Mouse (Mus musculus): ENCODE data around the gene Mettl11b.
"Not testable (repeated sequence)": the region's sequence is repeated elsewhere in the genome, so short reads cannot be mapped to it uniquely, and the experiment has no call there.

The Mettl11b gene

GRCm38 (mm10) chr1:163725106-163725759, at the start of gene Mettl11b:
Gene Mettl11b (minus strand): TSS chr1:163725232.
- in situ Hi-C loops (cut with MboI, MseI), result no loop called here

DNA sequence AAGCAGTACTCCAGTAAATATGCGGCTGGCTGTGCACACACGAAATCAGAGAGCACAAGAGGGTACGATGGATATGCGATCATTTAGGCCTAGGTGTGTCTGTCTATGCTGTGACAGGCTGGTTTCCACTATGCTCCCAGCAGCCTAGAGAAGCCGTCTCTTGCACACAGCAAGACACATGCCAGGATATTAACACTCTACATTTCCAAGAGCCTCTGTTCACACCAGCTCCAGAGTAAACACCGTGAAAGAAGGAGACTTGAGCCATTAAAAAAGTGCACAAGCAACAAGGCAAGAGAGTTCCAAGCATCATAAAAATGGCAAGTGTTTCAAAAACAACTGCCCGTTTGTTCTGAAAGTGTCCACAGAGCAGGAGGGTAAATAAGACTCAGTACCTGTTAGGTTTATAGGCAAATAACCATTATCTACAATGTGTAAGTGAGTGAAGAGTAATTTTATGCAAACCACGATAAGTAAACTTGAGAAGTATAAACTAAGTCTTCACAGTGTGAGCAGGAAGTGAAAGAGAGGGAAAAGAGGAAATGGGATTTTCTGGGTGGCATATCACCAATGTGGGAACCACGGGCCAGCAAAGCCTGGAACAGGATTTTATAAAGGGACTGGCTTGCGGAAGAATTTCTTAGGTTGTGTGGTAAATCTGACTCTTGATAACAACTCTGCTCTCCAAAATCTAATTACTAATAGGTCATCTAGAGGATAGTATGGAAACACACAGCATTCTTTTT, 32.6 kb upstream of the Mettl11b start:
- in situ Hi-C loops (cut with MboI, MseI), result no loop called here

DNA sequence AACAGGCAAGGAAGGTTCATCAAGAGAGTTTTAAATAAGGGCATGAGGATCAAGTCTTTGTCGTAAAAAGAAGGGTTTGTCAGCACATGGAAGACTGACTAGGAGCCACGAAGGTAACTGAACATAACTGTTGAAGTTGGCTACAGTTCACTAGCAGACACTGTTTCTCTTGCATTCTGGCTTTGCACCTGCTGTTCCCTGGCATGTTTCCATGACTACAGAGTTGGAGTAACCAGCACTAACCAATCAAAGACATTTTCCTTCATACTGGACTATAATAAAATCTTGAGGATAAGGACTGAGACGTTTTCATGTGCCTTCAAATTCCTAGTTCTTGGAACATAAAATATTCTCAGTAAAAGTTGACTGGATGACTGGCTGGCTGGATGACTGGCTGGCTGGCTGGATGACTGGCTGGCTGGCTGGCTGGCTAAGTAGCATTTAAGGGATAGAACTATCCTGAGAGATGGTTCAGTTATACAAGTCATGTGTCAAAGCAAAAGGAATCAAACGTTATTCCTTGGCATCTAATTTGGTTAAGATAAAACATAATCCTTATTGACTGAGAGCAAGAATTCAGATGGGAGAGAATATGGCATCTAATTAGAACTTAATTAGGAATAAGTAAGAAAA, 26.4 kb upstream of the Mettl11b start:
- in situ Hi-C loops (cut with MboI, MseI), result no loop called here

DNA sequence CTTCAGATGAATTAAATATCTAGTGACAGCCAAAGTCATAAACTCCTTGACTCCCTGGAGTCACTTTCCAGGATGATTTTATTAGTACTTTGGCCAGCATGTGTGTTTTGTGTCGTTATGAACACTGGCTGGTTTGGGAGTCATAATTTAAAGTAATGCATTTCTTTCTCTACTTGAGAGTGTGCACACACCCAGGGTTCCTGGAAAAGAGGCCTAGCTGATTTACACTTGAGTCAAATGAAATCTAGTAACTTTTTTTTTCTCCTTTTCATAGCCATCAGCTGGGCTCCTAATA, 12.2 kb upstream of the Mettl11b start:
- in situ Hi-C loops (cut with MboI, MseI), result no loop called here

DNA sequence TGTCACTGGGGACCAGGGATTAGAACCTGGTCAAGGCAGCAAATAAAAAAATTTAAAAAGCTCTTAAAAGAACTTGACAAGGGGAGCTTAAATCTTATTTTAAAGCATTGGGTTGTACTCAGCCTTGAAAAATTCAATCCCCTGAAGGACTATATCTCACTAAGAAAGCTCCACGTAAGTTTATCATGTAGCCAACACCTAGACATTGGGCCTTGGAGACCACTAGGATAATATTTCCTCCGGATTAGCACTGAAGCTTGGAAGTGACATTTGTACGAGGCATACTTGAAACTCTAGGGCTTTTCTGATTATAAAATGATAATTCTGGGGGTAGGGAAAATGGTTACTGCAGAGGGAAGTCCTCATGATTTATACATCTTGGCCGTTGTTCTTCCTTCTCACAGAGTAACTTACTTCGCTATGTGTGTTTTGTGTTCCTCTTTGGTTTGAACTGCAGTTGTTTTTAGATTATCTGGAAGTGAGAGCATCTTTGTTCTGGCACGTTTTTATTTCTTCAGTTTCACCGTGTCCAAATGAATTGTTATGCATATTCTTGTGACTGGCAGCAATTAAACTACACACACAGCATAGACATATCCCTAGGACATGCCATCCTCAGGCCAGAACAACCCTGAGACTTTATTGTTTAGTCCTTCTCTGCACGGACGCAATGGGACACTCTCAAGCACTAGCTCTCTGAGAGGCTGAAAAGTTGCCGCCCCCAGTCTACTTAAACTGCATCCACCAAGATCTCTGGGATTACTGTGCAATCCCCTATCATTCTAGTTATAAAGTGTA, 11.6 kb upstream of the Mettl11b start:
- in situ Hi-C loops (cut with MboI, MseI), result no loop called here

- in situ Hi-C loops (cut with MboI, MseI), result not testable (repeated sequence)
Observed at GRCm38 (mm10) chr1:163731166-163731565, 6.1 kb upstream of the Mettl11b start.

- in situ Hi-C loops (cut with MboI, MseI), result no loop called here
Observed at GRCm38 (mm10) chr1:163723913-163724312, 1.1 kb downstream of the Mettl11b start.

GRCm38 (mm10) chr1:163708618-163709017, 16.4 kb downstream of the Mettl11b start:
- in situ Hi-C loops (cut with MboI, MseI), result no loop called here

DNA sequence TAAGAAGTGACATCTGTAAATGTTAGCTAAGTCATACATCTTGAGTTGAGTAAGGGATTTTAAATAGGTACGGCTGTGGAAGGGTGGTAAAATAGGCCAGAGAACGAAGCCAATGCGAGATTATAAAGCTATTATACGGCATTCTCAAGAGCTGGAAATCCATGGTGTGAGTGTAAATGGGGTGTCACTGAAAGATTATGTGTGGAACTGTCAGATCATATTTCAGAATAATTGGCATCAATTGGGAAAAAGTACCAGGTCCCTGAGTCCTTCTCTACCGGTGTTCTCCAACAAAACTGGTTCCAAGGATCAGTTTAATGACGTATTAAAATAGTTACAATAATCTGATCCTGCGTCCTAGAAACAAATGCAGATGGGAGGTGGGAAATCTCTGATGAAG, 24.5 kb downstream of the Mettl11b start:
- in situ Hi-C loops (cut with MboI, MseI), result no loop called here

GRCm38 (mm10) chr1:163699702-163700101, 25.3 kb downstream of the Mettl11b start:
- in situ Hi-C loops (cut with MboI, MseI), result no loop called here

GRCm38 (mm10) chr1:163691860-163692259, 33.2 kb downstream of the Mettl11b start:
- in situ Hi-C loops (cut with MboI, MseI), result no loop called here

DNA sequence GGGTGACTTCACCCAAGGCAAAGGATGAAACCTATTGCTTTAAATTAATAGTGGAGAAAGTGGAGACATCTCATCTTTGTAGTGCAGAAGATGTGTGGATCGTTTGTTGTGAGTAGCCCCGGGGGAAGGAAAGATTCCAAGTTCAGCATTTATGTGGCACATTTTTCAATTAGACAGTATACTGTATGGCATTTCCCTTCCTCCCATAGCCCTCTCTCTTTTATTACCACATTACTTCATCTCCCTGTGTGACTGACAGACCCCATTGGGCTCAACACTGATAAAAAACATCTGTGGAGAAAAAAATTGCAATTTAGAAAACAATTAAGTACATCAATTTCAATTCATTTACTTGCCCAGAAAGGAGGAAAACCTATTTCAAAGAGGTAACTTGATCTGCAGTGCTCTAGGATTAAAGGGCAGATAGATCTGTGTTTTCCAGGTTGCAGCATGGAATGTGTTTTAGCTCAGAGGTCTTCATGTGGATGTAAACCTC, 42.0 kb downstream of the Mettl11b start:
- in situ Hi-C loops (cut with MboI, MseI), result no loop called here

DNA sequence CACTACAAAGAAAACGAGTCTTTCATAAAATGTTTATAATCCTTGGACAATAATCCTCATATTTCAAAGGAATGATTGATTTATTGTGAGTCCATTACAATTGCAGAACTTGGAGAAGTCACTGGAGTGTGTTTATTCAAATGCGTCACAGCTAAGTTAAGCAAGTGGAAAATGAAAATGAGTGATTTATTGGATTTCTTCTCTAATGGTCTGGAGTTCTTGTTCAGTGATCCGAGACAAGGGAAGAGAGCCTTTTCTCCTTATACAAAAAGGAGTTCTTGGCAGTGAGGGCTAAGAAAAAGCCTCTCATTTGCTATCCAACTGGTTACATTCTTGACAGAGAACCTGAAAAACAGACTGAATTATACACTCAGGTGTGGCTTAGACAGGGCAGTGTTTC, 42.9 kb downstream of the Mettl11b start:
- in situ Hi-C loops (cut with MboI, MseI), result no loop called here

DNA sequence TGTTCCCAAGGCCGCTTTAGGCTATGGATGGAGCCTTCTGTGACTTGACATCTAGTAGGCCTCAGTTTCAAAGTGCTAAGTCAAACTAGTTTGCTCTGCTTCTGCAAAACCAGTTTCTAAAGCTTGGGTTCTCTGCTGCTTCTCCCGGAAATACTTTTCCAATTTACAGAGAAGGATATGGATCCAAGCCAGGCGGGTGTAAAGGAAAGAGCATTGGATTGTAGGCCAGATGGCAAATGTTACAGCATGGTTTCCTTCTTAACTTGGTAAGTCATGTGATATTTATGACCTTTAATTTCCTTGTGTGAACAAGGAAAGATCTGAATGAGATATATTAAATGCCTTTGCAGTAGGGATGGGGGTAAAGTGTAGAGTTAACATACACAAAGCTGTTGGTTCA, 52.2 kb downstream of the Mettl11b start:
- in situ Hi-C loops (cut with MboI, MseI), result no loop called here

- in situ Hi-C loops (cut with MboI, MseI), result no loop called here
Observed at GRCm38 (mm10) chr1:163671326-163671725, 53.7 kb downstream of the Mettl11b start.

DNA sequence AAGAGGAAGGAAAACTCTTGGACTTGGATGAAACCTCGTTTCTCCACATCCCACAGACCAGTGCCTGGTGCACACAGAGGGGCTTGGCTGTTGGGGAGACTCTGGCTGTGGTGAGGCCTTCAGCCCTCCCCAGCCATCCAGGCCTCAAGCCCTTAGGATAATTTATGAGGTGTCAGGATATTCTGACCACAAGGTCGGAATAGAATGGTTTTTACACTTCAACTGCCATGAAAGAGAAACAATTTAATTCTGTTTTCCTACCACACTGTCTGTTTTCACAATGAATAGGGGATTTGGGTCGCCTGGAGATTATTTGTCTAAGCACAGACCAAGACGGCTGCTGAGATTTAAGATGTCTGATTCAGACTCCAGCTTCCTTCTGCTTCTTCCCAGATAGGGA, 54.3 kb downstream of the Mettl11b start:
- in situ Hi-C loops (cut with MboI, MseI), result no loop called here

GRCm38 (mm10) chr1:163669936-163670335, 55.1 kb downstream of the Mettl11b start:
- in situ Hi-C loops (cut with MboI, MseI), result no loop called here

DNA sequence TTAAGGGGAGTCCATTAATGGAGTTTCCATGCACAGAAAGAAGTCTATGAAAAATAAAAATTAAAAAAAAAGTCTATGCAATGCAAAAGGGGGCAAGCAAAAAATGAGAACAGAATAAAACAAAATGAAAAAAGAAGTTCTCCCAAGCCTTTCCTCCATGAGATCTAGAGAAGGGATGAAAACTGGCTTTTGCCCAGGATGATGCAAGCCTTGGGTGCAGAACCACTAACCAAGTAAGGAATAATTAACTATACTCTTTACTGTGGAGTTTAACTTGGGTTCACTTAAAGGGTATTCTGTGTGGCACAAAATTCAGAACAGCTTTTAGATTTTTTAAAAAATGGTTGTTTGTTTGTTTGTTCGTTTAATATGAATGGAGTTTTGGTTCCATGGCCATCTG, 62.6 kb downstream of the Mettl11b start:
- in situ Hi-C loops (cut with MboI, MseI), result no loop called here

GRCm38 (mm10) chr1:163658535-163658928, 66.5 kb downstream of the Mettl11b start:
- in situ Hi-C loops (cut with MboI, MseI), result no loop called here

GRCm38 (mm10) chr1:163657766-163658534, 67.1 kb downstream of the Mettl11b start:
- in situ Hi-C loops (cut with MboI, MseI), result no loop called here

DNA sequence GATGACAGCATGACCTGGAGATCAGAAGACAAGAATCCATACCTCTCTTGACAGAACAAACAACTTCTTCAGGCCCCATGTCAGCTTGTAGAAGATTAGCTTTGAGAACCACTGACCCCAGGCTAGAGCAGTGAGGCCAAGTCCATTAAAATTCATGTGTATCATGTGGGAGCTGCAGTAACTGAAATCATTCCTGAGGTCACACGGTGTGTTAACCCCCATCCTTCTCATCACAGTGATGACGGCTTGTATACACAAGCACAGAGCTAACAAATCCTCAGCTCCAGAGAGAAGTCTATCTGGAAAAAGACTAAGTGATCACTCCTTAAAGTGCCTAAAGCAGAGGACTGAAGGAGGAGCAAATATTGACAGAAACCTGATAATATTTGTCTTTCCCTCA, 68.0 kb downstream of the Mettl11b start:
- in situ Hi-C loops (cut with MboI, MseI), result no loop called here
